Mouse (Mus musculus) common myeloid progenitor, adult 5-6 weeks (primary cell): ENCODE results near the gene B4galt7. TPM values are rescaled to one million over a fixed set of nuclear protein-coding genes. Genes with fewer than 3 reads are reported as not detected.
A peak's percentile ranks its signal among the peaks of the same experiment; 100 is the strongest.
"Not testable (repeated sequence)": the region's sequence is repeated elsewhere in the genome, so short reads cannot be mapped to it uniquely, and the experiment has no call there.

Source experiments
- ATAC-seq: replicated peaks from 2 replicates; pipeline ENCODE4 v1.8.0; 2016; ENCODE audit warnings: low read depth, mild to moderate bottlenecking, moderate TSS enrichment, inconsistent platforms; ENCODE audit not compliant: poor library complexity, severe bottlenecking
- total RNA-seq: library from RNA; stranded (forward); fragments of 200-1000, 187-1606 nt; gene quantifications from 2 replicates; pipeline ENCODE4 v1.2.3, GENCODE M21; 2017

The B4galt7 gene
- total RNA-seq: 13.3 and 14.2 TPM in 2 replicates

GRCm38 (mm10) chr13:55599566-55600540 is at the start of gene B4galt7:
TSS of gene B4galt7 (plus strand) at chr13:55599896.
- peak; percentile 68 for ATAC-seq

- no peak for ATAC-seq
Observed at GRCm38 (mm10) chr13:55555921-55556320, 43.8 kb upstream of the B4galt7 start.

- no peak for ATAC-seq
Observed at GRCm38 (mm10) chr13:55557499-55557898, 42.2 kb upstream of the B4galt7 start.

- no peak for ATAC-seq
Observed at GRCm38 (mm10) chr13:55563266-55563879, 36.3 kb upstream of the B4galt7 start.

GRCm38 (mm10) chr13:55567001-55567400 is 32.7 kb upstream of the B4galt7 start:
- ATAC-seq: no peak

GRCm38 (mm10) chr13:55567949-55568348 is 31.7 kb upstream of the B4galt7 start:
- ATAC-seq: no peak

- ATAC-seq: not testable (repeated sequence)
Observed at GRCm38 (mm10) chr13:55568524-55568923, 31.2 kb upstream of the B4galt7 start.

GRCm38 (mm10) chr13:55569726-55570285 is 29.9 kb upstream of the B4galt7 start:
- ATAC-seq: no peak

- peak; percentile 24; the same call in 1 of the 2 replicates for ATAC-seq
Observed at GRCm38 (mm10) chr13:55570286-55570973, 29.3 kb upstream of the B4galt7 start.

- peak; percentile 94 for ATAC-seq
Observed at GRCm38 (mm10) chr13:55571027-55571751, 28.5 kb upstream of the B4galt7 start, which contains the start of gene Fam193b. TSS of gene Fam193b (minus strand) at chr13:55571120.

- ATAC-seq: no peak
Observed at GRCm38 (mm10) chr13:55571977-55572376, 27.7 kb upstream of the B4galt7 start.

GRCm38 (mm10) chr13:55573432-55573831 is 26.3 kb upstream of the B4galt7 start, which contains the start of gene Tmed9:
TSS of gene Tmed9 (plus strand) at chr13:55573732.
- no peak for ATAC-seq

- no peak for ATAC-seq
Observed at GRCm38 (mm10) chr13:55574321-55574720, 25.4 kb upstream of the B4galt7 start.

- no peak for ATAC-seq
Observed at GRCm38 (mm10) chr13:55575932-55576331, 23.8 kb upstream of the B4galt7 start.

GRCm38 (mm10) chr13:55576872-55577271 is 22.8 kb upstream of the B4galt7 start:
- not testable (repeated sequence) for ATAC-seq

- no peak for ATAC-seq
Observed at GRCm38 (mm10) chr13:55578086-55578485, 21.6 kb upstream of the B4galt7 start.

GRCm38 (mm10) chr13:55591961-55592490 is 7.7 kb upstream of the B4galt7 start:
- no peak for ATAC-seq

GRCm38 (mm10) chr13:55592512-55593253 is 7.0 kb upstream of the B4galt7 start:
- ATAC-seq: peak; percentile 99
